Mouse (Mus musculus): ENCODE results near the gene Gramd4. TPM values are rescaled to one million over a fixed set of nuclear protein-coding genes. Genes with fewer than 3 reads are reported as not detected.
"Not testable (repeated sequence)": the region's sequence is repeated elsewhere in the genome, so short reads cannot be mapped to it uniquely, and the experiment has no call there.

Gene Gramd4
- polyA plus RNA-seq, 1 experiment from 2014 or later, result 14.3 TPM

GRCm38 (mm10) chr15:86153481-86153960 lies 96.0 kb downstream of the Gramd4 start:
- Histone ChIP-seq H3K4me3 (no peak overlapping the region), H3K9me3 (replicated peaks) (no peaks in the 10 kb centered on the region), H3K27ac (replicated peaks) (no peak overlapping the region), H3K36me3 (peaks cover 62% of the 10 kb centered on the region), H3K4me1 (no peaks in the 10 kb centered on the region), H3K27me3 (ENCODE audit: low read depth, poor library complexity, severe bottlenecking) (no peaks in the 10 kb centered on the region)
- WGBS, result 91% methylated on average over 12 of the region's 12 CpGs
- no peak for DNase-seq (ENCODE audit: low spot score)

GRCm38 (mm10) chr15:86156492-86156891 lies 99.0 kb downstream of the Gramd4 start:
- Histone ChIP-seq H3K36me3 (peaks cover 50% of the 10 kb centered on the region), H3K27ac (replicated peaks) (no peak overlapping the region), H3K9me3 (replicated peaks) (no peaks in the 10 kb centered on the region), H3K27me3 (ENCODE audit: low read depth, poor library complexity, severe bottlenecking) (no peaks in the 10 kb centered on the region), H3K4me3 (no peak overlapping the region), H3K4me1 (no peaks in the 10 kb centered on the region)
- DNase-seq (ENCODE audit: low spot score), result no peak
- WGBS, result 79% methylated on average over 5 of the region's 5 CpGs

- Histone ChIP-seq H3K4me1 (no peaks in the 10 kb centered on the region), H3K27ac (replicated peaks) (no peak overlapping the region), H3K36me3 (peaks cover 54% of the 10 kb centered on the region), H3K4me3 (no peak overlapping the region), H3K27me3 (ENCODE audit: low read depth, poor library complexity, severe bottlenecking) (no peaks in the 10 kb centered on the region), H3K9me3 (replicated peaks) (peaks cover 4% of the 10 kb centered on the region; the same call in 1 of the 2 replicates)
- 89% methylated on average over 16 of the region's 16 CpGs for WGBS
- no peak for DNase-seq (ENCODE audit: low spot score)
These were observed 101.6 kb downstream of the Gramd4 start for GRCm38 (mm10) chr15:86159093-86159492.

DNA sequence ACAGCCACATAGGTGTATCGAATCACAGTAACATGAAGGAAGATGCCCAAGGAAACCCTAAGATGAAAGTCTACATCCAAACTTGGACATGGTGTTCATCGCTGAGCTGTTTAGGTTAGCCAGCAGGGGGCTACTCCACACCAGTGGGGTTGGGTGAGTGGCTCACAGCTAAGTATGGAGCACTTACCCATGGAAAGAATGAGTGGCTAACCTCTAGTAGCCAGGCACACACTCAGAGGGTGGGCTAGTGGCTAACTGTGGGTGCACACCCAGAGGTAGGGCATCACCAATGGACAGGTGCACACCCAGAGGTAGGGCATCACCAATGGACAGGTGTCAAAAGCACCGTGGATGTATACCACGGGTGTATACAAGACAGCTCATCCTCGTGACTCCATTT lies 102.2 kb downstream of the Gramd4 start:
- WGBS, result 89% methylated on average over 5 of the region's 5 CpGs
- H3K9me3 ChIP-seq (replicated peaks), result peaks cover 4% of the 10 kb centered on the region; the same call in 1 of the 2 replicates
- no peak overlapping the region for H3K27ac ChIP-seq (replicated peaks)
- peaks cover 51% of the 10 kb centered on the region for H3K36me3 ChIP-seq
- H3K4me3 ChIP-seq, result no peak overlapping the region
- no peaks in the 10 kb centered on the region for H3K27me3 ChIP-seq (ENCODE audit: low read depth, poor library complexity, severe bottlenecking)
- H3K4me1 ChIP-seq, result no peaks in the 10 kb centered on the region
- DNase-seq (ENCODE audit: low spot score), result no peak

DNA sequence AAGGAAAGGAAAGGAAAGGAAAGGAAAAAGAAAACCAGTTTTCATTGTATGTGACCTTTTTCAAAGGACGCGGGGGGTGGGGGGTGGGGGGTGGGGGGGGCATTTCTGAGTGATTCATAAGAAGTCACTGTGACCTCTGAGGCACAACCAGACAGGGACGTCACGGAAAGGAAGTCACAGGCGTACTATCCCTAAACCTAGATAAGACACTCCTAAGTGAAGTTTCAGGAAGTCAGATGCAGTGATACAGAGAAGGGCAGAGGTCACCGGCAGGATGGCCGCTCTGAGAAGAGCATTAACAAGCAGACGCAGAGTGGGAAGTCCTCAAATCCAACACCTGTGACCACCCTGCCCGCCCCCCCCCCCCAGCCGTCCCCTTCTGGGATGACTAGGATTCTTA lies 103.4 kb downstream of the Gramd4 start:
- DNase-seq (ENCODE audit: low spot score), result no peak
- no peaks in the 10 kb centered on the region for H3K4me1 ChIP-seq
- H3K36me3 ChIP-seq, result peaks cover 45% of the 10 kb centered on the region
- peaks cover 4% of the 10 kb centered on the region; the same call in 1 of the 2 replicates for H3K9me3 ChIP-seq (replicated peaks)
- no peak overlapping the region for H3K4me3 ChIP-seq
- H3K27me3 ChIP-seq (ENCODE audit: low read depth, poor library complexity, severe bottlenecking), result no peaks in the 10 kb centered on the region
- WGBS, result 84% methylated on average over 10 of the region's 10 CpGs
- H3K27ac ChIP-seq (replicated peaks), result no peak overlapping the region

GRCm38 (mm10) chr15:86161800-86162199 lies 104.3 kb downstream of the Gramd4 start:
- not testable (repeated sequence) for H3K4me1 ChIP-seq; H3K27me3 ChIP-seq (ENCODE audit: low read depth, poor library complexity, severe bottlenecking); H3K9me3 ChIP-seq (replicated peaks); H3K27ac ChIP-seq (replicated peaks); DNase-seq (ENCODE audit: low spot score); H3K4me3 ChIP-seq
- peaks cover 37% of the 10 kb centered on the region for H3K36me3 ChIP-seq
- WGBS, result 97% methylated on average over 3 of the region's 3 CpGs

DNA sequence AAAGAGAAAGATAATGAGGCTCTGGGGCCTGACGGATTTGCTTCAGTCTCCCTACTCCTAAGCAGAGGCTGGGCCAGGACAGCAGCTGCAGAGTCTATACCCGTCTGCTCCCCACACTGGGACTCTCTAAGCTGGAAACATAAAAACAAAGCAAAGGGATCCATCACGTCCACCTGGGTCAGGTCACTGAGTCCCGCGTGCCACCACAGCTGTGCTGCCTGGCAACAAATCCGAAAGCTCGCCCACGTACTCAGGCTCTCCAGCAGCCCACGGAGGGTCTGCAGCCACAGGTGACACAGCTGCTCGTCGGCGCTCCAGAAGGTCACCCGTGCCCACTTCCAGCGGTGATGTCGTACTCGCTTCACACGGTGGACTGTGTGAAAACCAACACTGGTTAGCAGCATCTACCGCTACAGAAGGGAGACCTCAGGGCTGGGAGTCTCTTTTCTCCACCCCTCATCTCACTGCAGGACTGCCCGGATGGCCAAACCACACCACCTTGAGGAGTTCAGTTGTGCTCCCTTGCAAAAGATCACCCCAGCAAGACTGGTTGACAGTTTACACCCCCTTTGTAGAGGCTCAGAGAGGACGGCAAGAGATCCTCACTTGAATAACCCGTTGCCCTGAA lies 107.3 kb downstream of the Gramd4 start:
- Histone ChIP-seq H3K27me3 (ENCODE audit: low read depth, poor library complexity, severe bottlenecking) (no peaks in the 10 kb centered on the region), H3K27ac (replicated peaks) (no peak overlapping the region), H3K9me3 (replicated peaks) (peaks cover 4% of the 10 kb centered on the region; the same call in 1 of the 2 replicates), H3K36me3 (peaks cover 37% of the 10 kb centered on the region), H3K4me3 (no peak overlapping the region), H3K4me1 (peaks cover 17% of the 10 kb centered on the region)
- WGBS, result 87% methylated on average over 21 of the region's 21 CpGs
- no peak for DNase-seq (ENCODE audit: low spot score)

GRCm38 (mm10) chr15:86165811-86166590 lies 108.5 kb downstream of the Gramd4 start:
- Histone ChIP-seq H3K27ac (replicated peaks) (no peak overlapping the region), H3K36me3 (peaks cover 35% of the 10 kb centered on the region), H3K4me1 (peaks cover 17% of the 10 kb centered on the region), H3K27me3 (ENCODE audit: low read depth, poor library complexity, severe bottlenecking) (no peaks in the 10 kb centered on the region), H3K4me3 (no peak overlapping the region), H3K9me3 (replicated peaks) (peaks cover 4% of the 10 kb centered on the region; the same call in 1 of the 2 replicates)
- WGBS, result 88% methylated on average over 24 of the region's 24 CpGs
- no peak for DNase-seq (ENCODE audit: low spot score)

GRCm38 (mm10) chr15:86167032-86167655 lies 109.6 kb downstream of the Gramd4 start:
- Histone ChIP-seq H3K4me1 (peaks cover 23% of the 10 kb centered on the region), H3K27ac (replicated peaks) (no peak overlapping the region), H3K36me3 (peaks cover 23% of the 10 kb centered on the region), H3K9me3 (replicated peaks) (no peaks in the 10 kb centered on the region), H3K4me3 (no peak overlapping the region), H3K27me3 (ENCODE audit: low read depth, poor library complexity, severe bottlenecking) (no peaks in the 10 kb centered on the region)
- 94% methylated on average over 7 of the region's 7 CpGs for WGBS
- DNase-seq (ENCODE audit: low spot score), result no peak

DNA sequence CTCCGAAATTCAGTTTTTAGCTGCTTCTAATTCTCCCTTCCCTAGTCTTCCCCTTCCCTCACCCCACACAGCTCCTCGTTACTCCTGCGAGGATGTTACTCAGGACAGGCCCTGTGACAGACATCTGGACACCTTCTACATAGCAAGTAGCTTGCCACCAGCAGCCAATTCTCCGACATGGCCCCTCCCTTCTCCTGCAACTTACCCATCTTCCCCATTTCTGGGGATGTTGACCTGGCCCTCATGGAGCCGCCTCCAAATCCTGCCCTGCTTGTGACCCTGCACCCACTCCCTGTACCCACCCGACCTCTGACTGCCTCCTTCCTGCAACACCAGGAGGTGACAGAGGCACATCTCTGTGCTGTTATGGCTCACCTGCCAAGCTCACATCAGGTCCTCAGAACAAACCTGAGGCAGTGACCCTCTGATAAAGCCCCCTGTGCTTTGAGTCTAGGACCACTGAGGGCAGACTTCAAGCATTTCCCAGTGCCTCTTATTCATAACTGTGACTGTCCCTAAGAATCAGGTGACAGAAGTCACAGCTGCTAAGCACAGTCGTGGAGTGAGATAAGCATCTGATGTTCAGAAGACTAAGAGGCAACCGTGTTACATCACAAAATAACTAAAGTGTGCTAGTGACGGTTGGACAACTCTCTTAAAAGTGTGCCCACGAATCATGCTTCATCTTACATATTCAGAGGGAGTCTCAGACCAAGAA lies 110.5 kb downstream of the Gramd4 start:
- peaks cover 23% of the 10 kb centered on the region for H3K4me1 ChIP-seq
- H3K9me3 ChIP-seq (replicated peaks), result no peaks in the 10 kb centered on the region
- peak overlapping the region; percentile 63 for H3K27ac ChIP-seq (replicated peaks)
- peaks cover 16% of the 10 kb centered on the region for H3K36me3 ChIP-seq
- H3K4me3 ChIP-seq, result no peak overlapping the region
- H3K27me3 ChIP-seq (ENCODE audit: low read depth, poor library complexity, severe bottlenecking), result no peaks in the 10 kb centered on the region
- 85% methylated on average over 10 of the region's 10 CpGs for WGBS
- no peak for DNase-seq (ENCODE audit: low spot score)

DNA sequence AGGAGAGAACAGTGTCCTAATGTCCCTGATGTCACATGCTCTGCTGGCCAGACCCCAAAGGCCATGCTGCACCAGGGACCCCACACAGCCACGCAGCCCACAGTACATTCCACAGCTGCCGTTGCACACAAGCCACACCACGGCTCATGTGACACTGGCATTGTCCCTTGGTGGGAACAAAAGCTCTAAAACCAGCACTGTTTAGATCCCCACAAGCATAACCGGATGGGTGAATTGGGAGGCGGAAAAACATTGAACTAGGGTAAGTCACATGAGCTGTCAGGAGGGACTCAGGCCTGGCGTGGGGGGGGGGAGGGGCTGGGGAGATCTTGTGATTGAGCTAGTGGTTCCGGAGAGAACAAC lies 111.0 kb downstream of the Gramd4 start:
- H3K27me3 ChIP-seq (ENCODE audit: low read depth, poor library complexity, severe bottlenecking), result no peaks in the 10 kb centered on the region
- WGBS, result 54% methylated on average over 7 of the region's 7 CpGs
- no peaks in the 10 kb centered on the region for H3K9me3 ChIP-seq (replicated peaks)
- H3K4me3 ChIP-seq, result no peak overlapping the region
- peaks cover 28% of the 10 kb centered on the region for H3K4me1 ChIP-seq
- H3K27ac ChIP-seq (replicated peaks), result peak overlapping the region; percentile 63
- DNase-seq (ENCODE audit: low spot score), result no peak
- peaks cover 12% of the 10 kb centered on the region for H3K36me3 ChIP-seq

DNA sequence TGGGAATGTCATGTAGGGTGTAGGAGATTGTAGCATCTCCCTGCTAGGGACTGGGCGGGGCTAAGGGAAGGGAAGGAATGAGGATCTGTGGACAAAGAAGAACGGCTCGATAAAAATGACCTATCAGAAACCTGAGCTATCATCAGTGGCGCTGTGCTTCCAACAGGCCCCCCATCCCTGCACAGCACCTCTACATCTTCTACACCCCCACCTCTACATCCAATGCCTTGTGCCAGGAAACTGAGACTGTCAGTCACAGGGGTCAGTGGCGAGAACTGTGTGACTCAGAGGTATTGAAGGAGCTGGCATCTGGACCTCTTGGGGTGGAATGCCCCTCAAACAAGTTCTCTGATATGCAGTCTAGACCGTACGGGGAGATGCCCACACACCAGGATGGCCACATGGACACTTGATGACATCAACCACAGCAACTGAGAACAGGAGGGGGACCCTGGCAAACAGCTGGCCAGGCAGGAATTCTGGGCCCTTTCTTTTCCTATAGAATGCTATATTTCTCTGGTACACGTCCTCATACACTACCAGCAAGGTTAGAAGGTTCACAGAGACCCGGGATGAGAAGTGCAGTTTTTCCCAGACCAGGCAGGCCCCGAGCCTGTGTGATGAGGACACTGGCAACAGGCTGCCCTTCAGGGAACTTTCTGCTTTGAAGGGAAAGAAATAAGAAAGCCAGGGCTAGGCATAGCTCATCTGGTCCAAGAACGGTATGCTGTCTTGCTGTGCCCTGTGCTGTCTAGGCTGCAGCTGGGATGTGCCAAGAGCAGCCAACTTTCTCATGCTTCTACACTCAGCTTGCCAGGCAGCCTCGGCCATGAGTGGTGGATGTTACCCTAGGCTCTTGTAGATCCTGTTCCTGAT lies 111.7 kb downstream of the Gramd4 start:
- Histone ChIP-seq H3K9me3 (replicated peaks) (no peaks in the 10 kb centered on the region), H3K27ac (replicated peaks) (peak overlapping the region; percentile 63), H3K27me3 (ENCODE audit: low read depth, poor library complexity, severe bottlenecking) (no peaks in the 10 kb centered on the region), H3K4me1 (peaks cover 35% of the 10 kb centered on the region), H3K36me3 (peaks cover 8% of the 10 kb centered on the region), H3K4me3 (no peak overlapping the region)
- 87% methylated on average over 12 of the region's 12 CpGs for WGBS
- DNase-seq (ENCODE audit: low spot score), result no peak

All from midbrain, embryonic 10.5 days (tissue).